Mouse (Mus musculus): ENCODE results near the gene Sprr2a2. TPM values are rescaled to one million over a fixed set of nuclear protein-coding genes. Genes with fewer than 3 reads are reported as not detected.
"Not testable (repeated sequence)": the region's sequence is repeated elsewhere in the genome, so short reads cannot be mapped to it uniquely, and the experiment has no call there.

Gene Sprr2a2
- 13,620 and 14,516 TPM in 2 replicates for polyA plus RNA-seq (2015; fragmentation: Nextera tagmentation; extraction: Ambion mirVana)

DNA sequence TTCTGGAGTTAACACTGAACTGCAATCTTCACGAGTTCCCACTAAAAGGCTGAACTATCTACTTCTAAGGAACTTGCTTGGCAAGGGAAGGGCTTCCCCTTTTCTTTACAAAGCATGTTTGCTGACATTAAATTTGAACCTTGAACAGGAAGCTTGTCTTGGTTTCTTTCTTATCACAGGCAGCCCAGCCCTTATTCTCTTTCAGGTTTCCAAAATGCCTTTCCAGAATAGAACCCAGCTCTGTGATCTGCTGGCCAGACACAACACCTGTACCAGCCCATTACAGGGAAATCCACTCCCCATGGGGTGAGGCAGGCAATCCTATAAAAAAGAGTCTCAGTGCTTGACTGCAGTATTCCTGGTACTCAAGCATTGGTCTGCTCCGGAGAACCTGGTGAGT, at the start of gene Sprr2a2, which contains the start of gene Sprr2a1:
Gene Sprr2a2 (plus strand): TSS at position 352 of the 400 bp plus-strand sequence.
Gene Sprr2a1 (plus strand): TSS at position 231 of the 400 bp plus-strand sequence.
- not testable (repeated sequence) for H3K9me3 ChIP-seq (ENCODE audit: control insufficient read depth, low read length); H3K36me3 ChIP-seq (ENCODE audit: control insufficient read depth, insufficient read depth, low read length); H3K4me1 ChIP-seq (replicated peaks; ENCODE audit: control insufficient read depth, insufficient read depth); H3K9ac ChIP-seq (ENCODE audit: low read length); H3K27ac ChIP-seq (replicated peaks); H3K27me3 ChIP-seq (ENCODE audit: control insufficient read depth, insufficient read depth, low read length); DNase-seq (ENCODE audit: low spot score); H3K4me3 ChIP-seq (ENCODE audit: low read depth, low read length); H3K4me2 ChIP-seq (replicated peaks; ENCODE audit: low read depth)
- peak; percentile 77 for ATAC-seq (ENCODE audit: low FRiP score, low TSS enrichment)
- no CpG with 5 or more reads among the region's 2 CpGs for WGBS

DNA sequence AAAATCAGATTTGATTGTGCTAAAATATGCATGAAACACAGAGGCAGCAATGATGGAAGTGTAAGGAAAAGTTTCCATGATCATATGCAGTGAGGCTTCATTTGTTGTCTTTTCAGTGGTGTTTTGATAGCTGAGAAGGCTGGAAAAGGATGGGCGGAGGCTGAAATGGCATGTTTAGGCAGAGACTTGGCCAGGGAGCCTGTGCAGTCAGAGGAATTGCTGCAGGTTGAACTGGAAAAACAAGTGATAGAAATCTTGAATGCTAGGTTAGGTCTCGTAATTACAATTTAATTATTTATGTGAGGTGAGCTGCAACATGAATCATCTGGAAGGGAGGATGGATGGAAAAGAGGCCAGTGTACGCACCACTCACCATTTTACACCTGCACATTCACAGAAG, 45.9 kb upstream of the Sprr2a2 start:
- DNase-seq (ENCODE audit: low spot score) = no peak
- no peaks in the 10 kb centered on the region for H3K4me1 ChIP-seq (replicated peaks; ENCODE audit: control insufficient read depth, insufficient read depth)
- 53% methylated on average over 3 of the region's 3 CpGs for WGBS
- ATAC-seq (ENCODE audit: low FRiP score, low TSS enrichment) = no peak
- no peaks in the 10 kb centered on the region for H3K9me3 ChIP-seq (ENCODE audit: control insufficient read depth, low read length)
- H3K27ac ChIP-seq (replicated peaks) = no peak overlapping the region
- no peaks in the 10 kb centered on the region for H3K27me3 ChIP-seq (ENCODE audit: control insufficient read depth, insufficient read depth, low read length)
- no peak overlapping the region for H3K4me3 ChIP-seq (ENCODE audit: low read depth, low read length)
- no peak for TF ChIP-seq CTCF (IDR thresholded peaks at IDR 0.05; ENCODE audit: low read depth)
- peak; percentile 73 for TF ChIP-seq EP300 (optimal IDR thresholded peaks at IDR 0.05)
- no peak overlapping the region for H3K4me2 ChIP-seq (replicated peaks; ENCODE audit: low read depth)
- H3K9ac ChIP-seq (ENCODE audit: low read length) = no peak overlapping the region
- no peaks in the 10 kb centered on the region for H3K36me3 ChIP-seq (ENCODE audit: control insufficient read depth, insufficient read depth, low read length)

DNA sequence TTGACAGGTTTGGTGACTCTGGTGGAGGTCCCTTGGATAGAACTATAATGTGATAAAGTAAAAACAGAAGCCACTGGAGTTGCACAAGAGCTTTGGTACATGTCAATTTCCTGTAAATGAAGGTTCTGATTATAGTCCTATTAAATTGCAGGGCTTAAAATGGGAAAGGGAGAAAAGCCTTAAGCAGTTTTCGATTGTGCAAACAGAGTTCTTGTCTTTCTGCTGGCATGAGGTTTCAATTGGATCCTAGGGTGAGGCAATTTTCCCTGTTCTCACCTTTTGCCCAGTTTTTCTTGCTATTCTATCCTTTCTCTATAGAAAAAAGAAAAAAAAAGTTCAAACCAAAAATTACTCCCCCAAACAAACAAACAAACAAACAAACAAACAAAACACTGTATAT, 38.8 kb upstream of the Sprr2a2 start:
- WGBS = 63% methylated on average over 1 of the region's 1 CpGs
- no peaks in the 10 kb centered on the region for H3K4me1 ChIP-seq (replicated peaks; ENCODE audit: control insufficient read depth, insufficient read depth)
- no peak overlapping the region for H3K4me3 ChIP-seq (ENCODE audit: low read depth, low read length)
- no peaks in the 10 kb centered on the region for H3K9me3 ChIP-seq (ENCODE audit: control insufficient read depth, low read length)
- no peak overlapping the region for H3K9ac ChIP-seq (ENCODE audit: low read length)
- TF ChIP-seq EP300 (optimal IDR thresholded peaks at IDR 0.05) (no peak), CTCF (IDR thresholded peaks at IDR 0.05; ENCODE audit: low read depth) (no peak)
- no peak overlapping the region for H3K27ac ChIP-seq (replicated peaks)
- H3K27me3 ChIP-seq (ENCODE audit: control insufficient read depth, insufficient read depth, low read length) = no peaks in the 10 kb centered on the region
- ATAC-seq (ENCODE audit: low FRiP score, low TSS enrichment) (no peak), DNase-seq (ENCODE audit: low spot score) (no peak)
- no peak overlapping the region for H3K4me2 ChIP-seq (replicated peaks; ENCODE audit: low read depth)
- H3K36me3 ChIP-seq (ENCODE audit: control insufficient read depth, insufficient read depth, low read length) = no peaks in the 10 kb centered on the region

DNA sequence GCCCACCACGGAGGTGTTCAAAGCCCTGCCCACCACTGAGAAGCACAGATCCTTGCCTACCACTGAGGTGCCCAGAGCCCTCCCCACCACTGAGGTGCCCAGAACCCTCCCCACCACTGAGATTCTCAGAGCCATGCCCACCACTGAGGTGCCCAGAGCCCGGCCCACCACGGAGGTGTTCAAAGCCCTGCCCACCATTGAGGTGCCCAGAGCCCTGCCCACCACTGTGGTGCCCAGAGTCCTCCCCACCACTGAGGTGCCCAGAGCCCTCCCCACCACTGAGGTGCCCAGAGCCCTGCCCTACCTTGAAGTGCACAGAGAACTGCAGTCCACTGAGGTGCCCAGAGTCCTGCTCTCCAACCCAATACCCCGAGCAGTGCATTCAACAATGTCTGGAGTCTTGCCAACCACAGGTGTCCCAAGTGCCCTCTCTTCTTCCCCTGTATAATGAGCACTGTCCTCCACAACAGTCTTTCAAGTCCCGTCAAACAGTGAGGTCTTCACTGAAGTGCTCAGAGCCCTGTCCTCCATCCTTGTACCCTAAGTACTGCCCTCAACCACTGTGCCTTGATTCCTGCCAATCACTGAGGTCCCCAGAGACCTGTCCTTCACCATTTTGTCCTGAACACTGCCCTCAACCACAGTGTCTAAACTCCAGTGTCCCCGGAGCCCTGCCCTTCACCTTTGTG, 20.1 kb upstream of the Sprr2a2 start:
- TF ChIP-seq EP300 (optimal IDR thresholded peaks at IDR 0.05) (no peak), CTCF (IDR thresholded peaks at IDR 0.05; ENCODE audit: low read depth) (no peak)
- Histone ChIP-seq H3K9me3 (ENCODE audit: control insufficient read depth, low read length) (no peaks in the 10 kb centered on the region), H3K4me1 (replicated peaks; ENCODE audit: control insufficient read depth, insufficient read depth) (no peaks in the 10 kb centered on the region), H3K4me2 (replicated peaks; ENCODE audit: low read depth) (no peak overlapping the region), H3K27ac (replicated peaks) (no peak overlapping the region), H3K9ac (ENCODE audit: low read length) (no peak overlapping the region), H3K36me3 (ENCODE audit: control insufficient read depth, insufficient read depth, low read length) (no peaks in the 10 kb centered on the region), H3K27me3 (ENCODE audit: control insufficient read depth, insufficient read depth, low read length) (no peaks in the 10 kb centered on the region), H3K4me3 (ENCODE audit: low read depth, low read length) (no peak overlapping the region)
- ATAC-seq (ENCODE audit: low FRiP score, low TSS enrichment) (no peak), DNase-seq (ENCODE audit: low spot score) (no peak)
- WGBS = 84% methylated on average over 6 of the region's 6 CpGs

DNA sequence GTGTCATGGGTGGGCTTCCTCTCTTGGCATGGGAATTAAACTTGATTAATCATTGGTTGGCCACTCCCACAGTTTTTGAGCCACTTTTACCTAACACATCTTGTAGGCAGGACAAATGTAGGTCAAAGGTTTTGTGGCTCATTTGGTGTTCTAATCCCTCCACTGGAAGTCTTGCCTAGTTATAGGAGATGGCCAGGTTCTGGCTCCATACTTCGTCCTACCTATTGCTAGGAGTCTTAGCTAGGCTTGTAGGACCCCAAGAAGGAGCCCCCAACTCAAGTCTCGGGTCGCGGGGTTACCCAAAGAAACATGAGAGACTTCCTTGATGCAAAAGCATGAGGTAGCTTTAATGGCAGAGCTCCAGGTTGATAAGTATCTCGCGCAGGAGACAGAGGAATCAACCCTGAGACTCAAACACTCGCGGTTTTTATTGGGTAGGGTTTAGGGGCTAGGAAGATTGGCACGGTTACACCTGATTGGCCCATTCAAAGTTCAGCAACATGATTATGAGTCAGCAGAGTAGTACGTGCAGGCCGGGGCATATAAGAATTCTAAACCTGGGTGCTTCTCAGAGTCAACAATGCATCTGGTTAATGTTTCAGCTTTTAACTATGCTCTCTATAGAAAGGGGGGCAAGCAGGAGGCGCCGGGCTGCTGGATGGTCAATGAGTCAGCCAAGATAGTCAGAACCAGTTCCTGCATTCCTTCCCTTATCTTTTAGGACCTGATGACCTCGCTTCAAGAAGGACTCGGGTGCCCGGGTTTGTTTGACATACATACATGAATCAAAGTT, 4.4 kb upstream of the Sprr2a2 start:
- H3K4me3 ChIP-seq (ENCODE audit: low read depth, low read length); H3K4me2 ChIP-seq (replicated peaks; ENCODE audit: low read depth); H3K9me3 ChIP-seq (ENCODE audit: control insufficient read depth, low read length); DNase-seq (ENCODE audit: low spot score); H3K36me3 ChIP-seq (ENCODE audit: control insufficient read depth, insufficient read depth, low read length); H3K9ac ChIP-seq (ENCODE audit: low read length); H3K27me3 ChIP-seq (ENCODE audit: control insufficient read depth, insufficient read depth, low read length); H3K4me1 ChIP-seq (replicated peaks; ENCODE audit: control insufficient read depth, insufficient read depth); H3K27ac ChIP-seq (replicated peaks): not testable (repeated sequence)
- ATAC-seq (ENCODE audit: low FRiP score, low TSS enrichment) = peak; percentile 93
- WGBS = no CpG with 5 or more reads among the region's 16 CpGs

DNA sequence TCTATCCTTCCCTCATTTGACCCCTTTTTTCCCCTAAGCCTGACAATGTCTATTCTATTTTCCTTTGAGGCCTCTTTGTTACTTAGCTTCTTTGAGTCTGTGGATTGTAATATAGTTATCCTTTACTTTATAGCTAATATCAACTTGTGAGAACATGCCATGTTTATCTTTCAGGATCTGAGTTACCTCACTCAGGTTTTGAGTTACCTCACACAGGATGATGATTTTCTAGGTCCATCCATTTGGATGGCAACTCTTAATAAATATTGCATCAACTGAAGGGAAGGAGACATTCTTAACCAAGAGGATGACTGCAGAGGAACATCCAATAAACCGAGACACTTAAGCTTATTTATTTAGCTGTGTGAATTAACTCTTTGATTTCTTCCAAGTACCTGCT, 3.7 kb upstream of the Sprr2a2 start:
- not testable (repeated sequence) for H3K4me2 ChIP-seq (replicated peaks; ENCODE audit: low read depth); H3K9ac ChIP-seq (ENCODE audit: low read length); H3K4me3 ChIP-seq (ENCODE audit: low read depth, low read length); H3K27ac ChIP-seq (replicated peaks); H3K27me3 ChIP-seq (ENCODE audit: control insufficient read depth, insufficient read depth, low read length); H3K36me3 ChIP-seq (ENCODE audit: control insufficient read depth, insufficient read depth, low read length); H3K9me3 ChIP-seq (ENCODE audit: control insufficient read depth, low read length); DNase-seq (ENCODE audit: low spot score); H3K4me1 ChIP-seq (replicated peaks; ENCODE audit: control insufficient read depth, insufficient read depth)
- no CpG with 5 or more reads among the region's 1 CpGs for WGBS
- ATAC-seq (ENCODE audit: low FRiP score, low TSS enrichment) = peak; percentile 1; the same call in 1 of the 2 replicates

DNA sequence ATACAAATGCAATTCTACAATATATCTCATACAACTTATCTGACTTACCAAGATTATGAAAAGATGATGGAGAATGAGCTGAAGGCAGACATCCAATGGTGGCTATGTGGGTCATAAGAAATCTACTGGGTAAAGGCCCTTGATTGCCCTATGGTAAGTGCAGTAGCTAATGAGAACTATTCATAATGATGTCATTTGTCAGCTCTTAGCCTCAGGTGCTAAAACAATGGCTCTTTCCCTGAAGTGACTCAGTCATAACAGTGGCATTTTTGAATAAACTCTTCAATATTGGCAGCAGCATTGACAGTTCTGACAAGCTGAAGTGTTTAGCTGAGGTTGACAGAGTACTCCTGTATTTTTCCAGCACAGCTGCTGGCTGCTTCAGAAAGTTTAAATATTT, 2.1 kb upstream of the Sprr2a2 start:
- DNase-seq (ENCODE audit: low spot score); H3K4me3 ChIP-seq (ENCODE audit: low read depth, low read length); H3K4me1 ChIP-seq (replicated peaks; ENCODE audit: control insufficient read depth, insufficient read depth); H3K9ac ChIP-seq (ENCODE audit: low read length); H3K36me3 ChIP-seq (ENCODE audit: control insufficient read depth, insufficient read depth, low read length); H3K27me3 ChIP-seq (ENCODE audit: control insufficient read depth, insufficient read depth, low read length); H3K9me3 ChIP-seq (ENCODE audit: control insufficient read depth, low read length); ATAC-seq (ENCODE audit: low FRiP score, low TSS enrichment); H3K4me2 ChIP-seq (replicated peaks; ENCODE audit: low read depth); H3K27ac ChIP-seq (replicated peaks): not testable (repeated sequence)

DNA sequence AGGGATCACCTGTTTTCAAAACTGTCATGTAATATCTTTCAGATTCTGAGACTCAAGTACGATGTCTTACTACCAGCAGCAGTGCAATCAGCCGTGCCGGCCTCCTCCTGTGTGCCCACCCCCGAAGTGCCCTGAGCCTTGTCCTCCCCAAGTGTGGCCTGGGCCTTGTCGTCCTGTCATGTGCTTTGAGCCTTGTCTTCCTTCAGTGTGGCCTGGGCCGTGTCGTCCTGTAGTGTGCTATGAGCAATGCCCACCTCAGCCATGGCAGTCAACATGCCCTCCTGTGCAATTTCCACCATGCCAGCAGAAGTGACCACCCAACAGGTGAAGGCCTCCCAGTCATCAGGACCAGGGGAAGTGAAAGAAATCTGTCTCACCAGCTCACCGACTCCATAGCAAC, 3.3 kb downstream of the Sprr2a2 start:
- H3K27ac ChIP-seq (replicated peaks); H3K36me3 ChIP-seq (ENCODE audit: control insufficient read depth, insufficient read depth, low read length); H3K4me2 ChIP-seq (replicated peaks; ENCODE audit: low read depth); H3K4me3 ChIP-seq (ENCODE audit: low read depth, low read length); H3K27me3 ChIP-seq (ENCODE audit: control insufficient read depth, insufficient read depth, low read length); H3K9ac ChIP-seq (ENCODE audit: low read length); DNase-seq (ENCODE audit: low spot score); H3K9me3 ChIP-seq (ENCODE audit: control insufficient read depth, low read length); H3K4me1 ChIP-seq (replicated peaks; ENCODE audit: control insufficient read depth, insufficient read depth): not testable (repeated sequence)
- no CpG with 5 or more reads among the region's 8 CpGs for WGBS
- peak; percentile 52 for ATAC-seq (ENCODE audit: low FRiP score, low TSS enrichment)
